Mouse (Mus musculus): Measurements from ENCODE around the gene Tpte. TPM values are rescaled to one million over a fixed set of nuclear protein-coding genes. Genes with fewer than 3 reads are reported as not detected.
"Not testable (repeated sequence)": the region's sequence is repeated elsewhere in the genome, so short reads cannot be mapped to it uniquely, and the experiment has no call there.

The Tpte gene
- polyA plus RNA-seq (2012; rRNA removed): not detected in 2 replicates

GRCm38 (mm10) chr8:22282999-22283491, at the start of gene Tpte:
Tpte (plus strand) TSS chr8:22283441.
- no peak for DNase-seq (ENCODE audit: low read depth, low spot score)
- WGBS: 25% methylated on average over 2 of the region's 2 CpGs

GRCm38 (mm10) chr8:22242986-22243385, 40.3 kb upstream of the Tpte start:
- no peak for DNase-seq (ENCODE audit: low read depth, low spot score)
- WGBS: 90% methylated on average over 9 of the region's 9 CpGs

- no peak for DNase-seq (ENCODE audit: low read depth, low spot score)
- 38% methylated on average over 1 of the region's 1 CpGs for WGBS
Measured at GRCm38 (mm10) chr8:22245663-22246062, 37.6 kb upstream of the Tpte start.

- 83% methylated on average over 12 of the region's 12 CpGs for WGBS
- DNase-seq (ENCODE audit: low read depth, low spot score): no peak
Measured at GRCm38 (mm10) chr8:22247956-22248355, 35.3 kb upstream of the Tpte start.

GRCm38 (mm10) chr8:22249080-22249479, 34.2 kb upstream of the Tpte start:
- no peak for DNase-seq (ENCODE audit: low read depth, low spot score)
- WGBS: 67% methylated on average over 9 of the region's 9 CpGs

- no peak for DNase-seq (ENCODE audit: low read depth, low spot score)
- 91% methylated on average over 18 of the region's 18 CpGs for WGBS
Measured at GRCm38 (mm10) chr8:22258946-22259450, 24.2 kb upstream of the Tpte start.

GRCm38 (mm10) chr8:22259531-22259930, 23.7 kb upstream of the Tpte start:
- 83% methylated on average over 12 of the region's 12 CpGs for WGBS
- DNase-seq (ENCODE audit: low read depth, low spot score): no peak

- DNase-seq (ENCODE audit: low read depth, low spot score): no peak
- WGBS: 18% methylated on average over 9 of the region's 9 CpGs
Measured at GRCm38 (mm10) chr8:22260091-22260722, 23.0 kb upstream of the Tpte start.

- no peak for DNase-seq (ENCODE audit: low read depth, low spot score)
- 72% methylated on average over 3 of the region's 3 CpGs for WGBS
Measured at GRCm38 (mm10) chr8:22262267-22262666, 21.0 kb upstream of the Tpte start.

GRCm38 (mm10) chr8:22264292-22264691, 18.9 kb upstream of the Tpte start:
- 78% methylated on average over 6 of the region's 6 CpGs for WGBS
- DNase-seq (ENCODE audit: low read depth, low spot score): no peak

GRCm38 (mm10) chr8:22264787-22265186, 18.5 kb upstream of the Tpte start:
- 58% methylated on average over 6 of the region's 6 CpGs for WGBS
- DNase-seq (ENCODE audit: low read depth, low spot score): no peak

GRCm38 (mm10) chr8:22265194-22265593, 18.0 kb upstream of the Tpte start:
- 92% methylated on average over 1 of the region's 1 CpGs for WGBS

GRCm38 (mm10) chr8:22266809-22267208, 16.4 kb upstream of the Tpte start:
- no peak for DNase-seq (ENCODE audit: low read depth, low spot score)
- WGBS: 88% methylated on average over 3 of the region's 3 CpGs

More at GRCm38 (mm10) chr8:22265194-22265593, 18.0 kb upstream of the Tpte start:
- no peak for DNase-seq (ENCODE audit: low read depth, low spot score)

GRCm38 (mm10) chr8:22273142-22273541, 10.1 kb upstream of the Tpte start:
- 73% methylated on average over 3 of the region's 3 CpGs for WGBS
- no peak for DNase-seq (ENCODE audit: low read depth, low spot score)

GRCm38 (mm10) chr8:22274641-22275040, 8.6 kb upstream of the Tpte start:
- DNase-seq (ENCODE audit: low read depth, low spot score): no peak
- WGBS: 57% methylated on average over 10 of the region's 10 CpGs

GRCm38 (mm10) chr8:22302326-22302725, 19.1 kb downstream of the Tpte start:
- 69% methylated on average over 2 of the region's 2 CpGs for WGBS
- no peak for DNase-seq (ENCODE audit: low read depth, low spot score)

GRCm38 (mm10) chr8:22302896-22303306, 19.7 kb downstream of the Tpte start:
- WGBS: 19% methylated on average over 7 of the region's 7 CpGs

GRCm38 (mm10) chr8:22304045-22304444, 20.8 kb downstream of the Tpte start:
- WGBS: 78% methylated on average over 9 of the region's 9 CpGs
- DNase-seq (ENCODE audit: low read depth, low spot score): not testable (repeated sequence)

More at GRCm38 (mm10) chr8:22302896-22303306, 19.7 kb downstream of the Tpte start:
- DNase-seq (ENCODE audit: low read depth, low spot score): no peak

- DNase-seq (ENCODE audit: low read depth, low spot score): no peak
- 62% methylated on average over 10 of the region's 10 CpGs for WGBS
Measured at GRCm38 (mm10) chr8:22306999-22307398, 23.8 kb downstream of the Tpte start.

- no peak for DNase-seq (ENCODE audit: low read depth, low spot score)
- WGBS: 54% methylated on average over 9 of the region's 9 CpGs
Measured at GRCm38 (mm10) chr8:22311446-22311845, 28.2 kb downstream of the Tpte start.

GRCm38 (mm10) chr8:22335426-22335825, 52.2 kb downstream of the Tpte start:
- WGBS: 78% methylated on average over 13 of the region's 13 CpGs
- DNase-seq (ENCODE audit: low read depth, low spot score): no peak

Measured in large intestine, adult 2 months (tissue).